In the genomic region with DNA sequence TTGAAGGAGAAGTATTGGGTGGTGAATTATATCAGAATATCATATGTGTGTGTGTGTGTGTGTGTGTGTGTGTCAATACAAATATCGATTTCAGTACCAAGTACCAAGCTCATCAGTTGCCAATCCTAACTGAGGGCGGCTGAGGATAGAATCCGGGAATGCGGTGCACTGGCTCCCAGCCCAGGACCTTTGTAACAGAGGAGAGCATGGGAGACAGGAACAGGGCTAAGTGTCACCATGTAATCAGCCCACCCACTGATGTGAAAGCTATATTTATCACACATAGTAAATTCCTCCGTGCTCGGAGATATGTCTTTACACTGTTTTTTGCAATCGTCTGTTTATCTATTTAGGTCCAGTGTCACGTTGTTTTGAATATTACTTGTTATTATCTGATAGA, we compare ENCODE assay signal across 21 mouse cellular contexts.
DNase-seq lines count a peak whose midpoint lies in the region; ATAC-seq lines count a peak whose summit lies in the region.
"Had no signal": no experiment of that assay in that cellular context is flagged by ENCODE, and none has a peak within 500 bp of the region (broad histone marks: within the 10 kb centered on the region; RNA-seq: fewer than 3 reads in every experiment).

No protein-coding gene starts in this region.

- ATAC-seq in heart, embryonic 11.5 days (replicated peaks; ENCODE audit: insufficient number of reproducible peaks, low FRiP score, low TSS enrichment), result no peak
- ATAC-seq: forebrain, embryonic 16.5 days; intestine, embryonic 15.5 days had no signal

- no peaks in the 10 kb centered on the region; the same call in 1 of the 2 replicates for H3K4me1 ChIP-seq in heart, embryonic 11.5 days (ENCODE audit: control insufficient read depth, insufficient read depth, low read length)
- H3K4me1 ChIP-seq: embryonic facial prominence, embryonic 15.5 days; hindbrain, embryonic 15.5 days; intestine, embryonic 15.5 days; kidney, embryonic 15.5 days; limb, embryonic 13.5 days; midbrain, embryonic 12.5 days; neural tube, embryonic 13.5 days; stomach, embryonic 15.5 days had no signal

- no peak overlapping the region for H3K4me2 ChIP-seq in heart, embryonic 11.5 days
- H3K4me2 ChIP-seq: embryonic facial prominence, embryonic 15.5 days; hindbrain, embryonic 15.5 days; intestine, embryonic 15.5 days; kidney, embryonic 15.5 days; limb, embryonic 13.5 days; midbrain, embryonic 12.5 days; neural tube, embryonic 13.5 days; stomach, embryonic 15.5 days had no signal

- intact Hi-C loops in heart, postnatal 14 days (cut with DNase I), result no loop called here

- H3K36me3 ChIP-seq in heart, embryonic 11.5 days (ENCODE audit: control insufficient read depth, insufficient read depth, low read length), result no peaks in the 10 kb centered on the region
- H3K36me3 ChIP-seq: embryonic facial prominence, embryonic 15.5 days; hindbrain, embryonic 15.5 days; intestine, embryonic 15.5 days; kidney, embryonic 15.5 days; limb, embryonic 13.5 days; midbrain, embryonic 12.5 days; neural tube, embryonic 13.5 days; stomach, embryonic 15.5 days had no signal

- H3K27ac ChIP-seq in heart, embryonic 11.5 days (ENCODE audit: low read depth, low read length), result no peak overlapping the region
- H3K27ac ChIP-seq: embryonic facial prominence, embryonic 15.5 days; hindbrain, embryonic 15.5 days; intestine, embryonic 15.5 days; kidney, embryonic 15.5 days; limb, embryonic 13.5 days; midbrain, embryonic 12.5 days; neural tube, embryonic 13.5 days; stomach, embryonic 15.5 days had no signal

- no peak overlapping the region for H3K9ac ChIP-seq in heart, embryonic 11.5 days (ENCODE audit: low read depth, low read length)
- H3K9ac ChIP-seq: embryonic facial prominence, embryonic 15.5 days; hindbrain, embryonic 15.5 days; intestine, embryonic 15.5 days; kidney, embryonic 15.5 days; limb, embryonic 13.5 days; midbrain, embryonic 12.5 days; neural tube, embryonic 13.5 days; stomach, embryonic 15.5 days had no signal

- no peaks in the 10 kb centered on the region for H3K27me3 ChIP-seq in heart, embryonic 11.5 days (ENCODE audit: control insufficient read depth, insufficient read depth, low read length)
- H3K27me3 ChIP-seq: embryonic facial prominence, embryonic 15.5 days; hindbrain, embryonic 15.5 days; intestine, embryonic 15.5 days; kidney, embryonic 15.5 days; limb, embryonic 13.5 days; midbrain, embryonic 12.5 days; neural tube, embryonic 13.5 days; stomach, embryonic 15.5 days had no signal

- DNase-seq in adrenal gland, postnatal 10 days, result peak; percentile 45
- DNase-seq in adrenal gland, adult 18-20 months (ENCODE audit: low spot score in 2 of 2), result no peak
- peak; percentile 92 for DNase-seq in heart, adult 11 months
- DNase-seq in ovary, adult 18-20 months (ENCODE audit: low spot score), result peak; percentile 33
- no peak for DNase-seq in ovary, postnatal 10 days (ENCODE audit: low spot score)
- peak; percentile 40 to 75 for DNase-seq in heart, postnatal 14 days
- DNase-seq in embryo, embryonic 10.5 days (ENCODE audit: low spot score), result no peak
- DNase-seq: cerebellum, adult 9-11 months; embryo, embryonic 11 days; lung, postnatal 10 days; right cerebral cortex, postnatal 25 days had no signal

- 39% methylated on average over 8 of the region's 8 CpGs for WGBS in heart, embryonic 11.5 days (ENCODE audit: insufficient replicate concordance)

- no peaks in the 10 kb centered on the region for H3K9me3 ChIP-seq in heart, embryonic 11.5 days (replicated peaks; ENCODE audit: control insufficient read depth, low read length)
- H3K9me3 ChIP-seq: embryonic facial prominence, embryonic 15.5 days; hindbrain, embryonic 15.5 days; intestine, embryonic 15.5 days; limb, embryonic 13.5 days; midbrain, embryonic 12.5 days; neural tube, embryonic 13.5 days; stomach, embryonic 15.5 days had no signal

- H3K4me3 ChIP-seq in heart, embryonic 11.5 days (ENCODE audit: low read depth, low read length), result no peak overlapping the region
- H3K4me3 ChIP-seq: embryonic facial prominence, embryonic 15.5 days; hindbrain, embryonic 15.5 days; intestine, embryonic 15.5 days; kidney, embryonic 15.5 days; limb, embryonic 13.5 days; midbrain, embryonic 12.5 days; neural tube, embryonic 13.5 days; stomach, embryonic 15.5 days had no signal

Comparison
In these comparisons a context has a peak if more than half of its experiments do, and no peak if none do; other contexts are left out.
1. DNase-seq: peak in adrenal gland, postnatal 10 days (single experiment), heart, adult 11 months (single experiment), ovary, adult 18-20 months (single experiment) and heart, postnatal 14 days (2 of 2); none in adrenal gland, adult 18-20 months (0 of 2), ovary, postnatal 10 days (single experiment) and embryo, embryonic 10.5 days (single experiment).